27 mouse cellular contexts compared by ENCODE assay signal in the genomic region with DNA sequence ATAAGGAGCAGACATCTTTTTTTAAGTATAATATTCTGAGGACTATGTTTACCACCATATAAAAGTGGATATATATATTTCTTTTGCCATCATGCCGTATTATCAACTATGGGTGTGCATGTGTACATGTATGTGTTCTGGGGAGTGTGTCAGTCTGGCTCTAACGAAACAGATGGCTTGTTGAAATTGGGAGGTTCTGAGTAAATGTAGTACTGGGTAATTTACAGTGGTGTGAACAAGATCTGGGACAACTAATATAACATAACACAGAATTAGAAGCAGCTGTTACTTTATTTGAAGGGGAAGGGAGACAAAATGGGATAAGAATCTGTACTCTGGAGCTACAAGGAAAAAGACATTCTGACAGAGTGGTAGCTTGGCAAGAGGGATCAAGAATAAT.
DNase-seq lines count a peak whose midpoint lies in the region; ATAC-seq lines count a peak whose summit lies in the region.
"Had no signal": no experiment of that assay in that cellular context is flagged by ENCODE, and none has a peak within 500 bp of the region (broad histone marks: within the 10 kb centered on the region; RNA-seq: fewer than 3 reads in every experiment).

No protein-coding gene starts in this region.

- H3K4me2 ChIP-seq in forebrain, embryonic 13.5 days = no peak overlapping the region
- H3K4me2 ChIP-seq in forebrain, embryonic 15.5 days (replicated peaks) = no peak overlapping the region
- H3K4me2 ChIP-seq in forebrain, embryonic 11.5 days (ENCODE audit: low read depth, low read length, severe bottlenecking) = no peak overlapping the region
- H3K4me2 ChIP-seq in hindbrain, embryonic 16.5 days (ENCODE audit: low read length) = no peak overlapping the region
- H3K4me2 ChIP-seq: embryonic facial prominence, embryonic 13.5 days; embryonic facial prominence, embryonic 15.5 days had no signal

- peak; percentile 70; the same call in 1 of the 2 replicates for ATAC-seq in forebrain, embryonic 13.5 days
- ATAC-seq in forebrain, embryonic 15.5 days (replicated peaks) = peak; percentile 83
- ATAC-seq in forebrain, embryonic 11.5 days (replicated peaks; ENCODE audit: low FRiP score) = no peak
- peak; percentile 80 for ATAC-seq in frontal cortex, adult (ENCODE audit: low TSS enrichment)
- no peak for ATAC-seq in hindbrain, embryonic 16.5 days
- ATAC-seq: activated CD4-positive, CD25-positive, alpha-beta regulatory T cell, adult 4 months; CD4-positive, CD25-positive, alpha-beta regulatory T cell, adult 4 months; Patski had no signal

- no peaks in the 10 kb centered on the region for H3K36me3 ChIP-seq in forebrain, embryonic 13.5 days (ENCODE audit: poor library complexity, severe bottlenecking)
- no peaks in the 10 kb centered on the region for H3K36me3 ChIP-seq in forebrain, embryonic 10.5 days (replicated peaks)
- no peaks in the 10 kb centered on the region for H3K36me3 ChIP-seq in forebrain, embryonic 15.5 days
- no peaks in the 10 kb centered on the region for H3K36me3 ChIP-seq in forebrain, embryonic 11.5 days (ENCODE audit: control insufficient read depth, insufficient read depth, low read length)
- H3K36me3 ChIP-seq in hindbrain, embryonic 16.5 days (ENCODE audit: control insufficient read depth, insufficient read depth, low read length) = no peaks in the 10 kb centered on the region
- H3K36me3 ChIP-seq: embryonic facial prominence, embryonic 13.5 days; embryonic facial prominence, embryonic 15.5 days; G1E had no signal

- no peak overlapping the region for H3K9ac ChIP-seq in forebrain, embryonic 13.5 days
- H3K9ac ChIP-seq in forebrain, embryonic 15.5 days (replicated peaks) = no peak overlapping the region
- H3K9ac ChIP-seq in forebrain, embryonic 11.5 days (ENCODE audit: low read length) = no peak overlapping the region
- no peak overlapping the region for H3K9ac ChIP-seq in hindbrain, embryonic 16.5 days (ENCODE audit: low read depth, low read length)
- H3K9ac ChIP-seq: embryonic facial prominence, embryonic 13.5 days; embryonic facial prominence, embryonic 15.5 days had no signal

- WGBS in forebrain, embryonic 13.5 days = 75% methylated on average over 2 of the region's 2 CpGs
- WGBS in forebrain, embryonic 10.5 days = 93% methylated on average over 2 of the region's 2 CpGs
- 69% methylated on average over 2 of the region's 2 CpGs for WGBS in forebrain, embryonic 15.5 days
- 88% methylated on average over 2 of the region's 2 CpGs for WGBS in forebrain, embryonic 11.5 days
- 80% methylated on average over 2 of the region's 2 CpGs for WGBS in hindbrain, embryonic 16.5 days

- no peaks in the 10 kb centered on the region for H3K9me3 ChIP-seq in forebrain, embryonic 13.5 days (replicated peaks)
- H3K9me3 ChIP-seq in forebrain, embryonic 10.5 days = no peaks in the 10 kb centered on the region
- no peaks in the 10 kb centered on the region for H3K9me3 ChIP-seq in forebrain, embryonic 15.5 days
- H3K9me3 ChIP-seq in forebrain, embryonic 11.5 days (ENCODE audit: control insufficient read depth, low read length) = no peaks in the 10 kb centered on the region
- no peaks in the 10 kb centered on the region for H3K9me3 ChIP-seq in hindbrain, embryonic 16.5 days (ENCODE audit: control insufficient read depth, low read length)
- H3K9me3 ChIP-seq: embryonic facial prominence, embryonic 13.5 days; embryonic facial prominence, embryonic 15.5 days; G1E had no signal

- H3K4me3 ChIP-seq in forebrain, embryonic 13.5 days = no peak overlapping the region
- no peak overlapping the region for H3K4me3 ChIP-seq in forebrain, embryonic 10.5 days
- H3K4me3 ChIP-seq in forebrain, embryonic 15.5 days = no peak overlapping the region
- H3K4me3 ChIP-seq in forebrain, embryonic 11.5 days (ENCODE audit: low read depth, low read length) = no peak overlapping the region
- no peak overlapping the region for H3K4me3 ChIP-seq in hindbrain, embryonic 16.5 days (ENCODE audit: low read length)
- H3K4me3 ChIP-seq: embryonic facial prominence, embryonic 13.5 days; embryonic facial prominence, embryonic 15.5 days; erythroblast, embryonic 14.5 days; gastrocnemius, adult 2 months had no signal

- no peak overlapping the region for H3K27ac ChIP-seq in forebrain, embryonic 13.5 days
- no peak overlapping the region for H3K27ac ChIP-seq in forebrain, embryonic 10.5 days
- H3K27ac ChIP-seq in forebrain, embryonic 15.5 days (replicated peaks) = peak overlapping the region; percentile 58
- no peak overlapping the region for H3K27ac ChIP-seq in forebrain, embryonic 11.5 days (ENCODE audit: low read depth, low read length)
- H3K27ac ChIP-seq in hindbrain, embryonic 16.5 days (ENCODE audit: low read depth, low read length) = no peak overlapping the region
- H3K27ac ChIP-seq: embryonic facial prominence, embryonic 13.5 days; embryonic facial prominence, embryonic 15.5 days; gastrocnemius, adult 2 months had no signal

- no peak for DNase-seq in forebrain, embryonic 10.5 days (ENCODE audit: extremely low spot score, low spot score)
- no peak for DNase-seq in forebrain, embryonic 11.5 days (ENCODE audit: low spot score)
- no peak for DNase-seq in frontal cortex, postnatal 14 days (ENCODE audit: low spot score in 2 of 2)
- DNase-seq in telencephalon, adult 2 months (ENCODE audit: low read depth, low spot score) = peak; percentile 34
- DNase-seq: adrenal gland, adult 8-10 months; adrenal gland, postnatal 25 days; B cell, adult 2 months; cerebellum, adult 11 months; cerebellum, adult 18-20 months; cerebellum, adult 8-10 months; cerebellum, adult 9-11 months; cerebellum, postnatal 14 days; cerebellum, postnatal 36 days; embryo, embryonic 11 days; gastrocnemius, adult 2 months had no signal

- H3K27me3 ChIP-seq in forebrain, embryonic 13.5 days = no peaks in the 10 kb centered on the region
- H3K27me3 ChIP-seq in forebrain, embryonic 10.5 days (ENCODE audit: poor library complexity, severe bottlenecking) = no peaks in the 10 kb centered on the region
- no peaks in the 10 kb centered on the region for H3K27me3 ChIP-seq in forebrain, embryonic 15.5 days
- no peaks in the 10 kb centered on the region for H3K27me3 ChIP-seq in forebrain, embryonic 11.5 days (ENCODE audit: control insufficient read depth, insufficient read depth, low read length)
- H3K27me3 ChIP-seq in hindbrain, embryonic 16.5 days (replicated peaks; ENCODE audit: control insufficient read depth, insufficient read depth, low read length) = no peaks in the 10 kb centered on the region
- H3K27me3 ChIP-seq: CH12.LX; embryonic facial prominence, embryonic 13.5 days; embryonic facial prominence, embryonic 15.5 days; Patski had no signal

- H3K4me1 ChIP-seq in forebrain, embryonic 13.5 days = no peaks in the 10 kb centered on the region
- no peaks in the 10 kb centered on the region for H3K4me1 ChIP-seq in forebrain, embryonic 10.5 days
- H3K4me1 ChIP-seq in forebrain, embryonic 15.5 days = peaks cover 10% of the 10 kb centered on the region
- no peaks in the 10 kb centered on the region for H3K4me1 ChIP-seq in forebrain, embryonic 11.5 days (replicated peaks; ENCODE audit: control insufficient read depth, insufficient read depth, low read length)
- H3K4me1 ChIP-seq in hindbrain, embryonic 16.5 days (ENCODE audit: control insufficient read depth, insufficient read depth, low read depth, low read length) = no peaks in the 10 kb centered on the region
- H3K4me1 ChIP-seq: embryonic facial prominence, embryonic 13.5 days; embryonic facial prominence, embryonic 15.5 days had no signal

Comparison
In these comparisons a context has a peak if more than half of its experiments do, and no peak if none do; other contexts are left out.
1. ATAC-seq: peak in forebrain, embryonic 13.5 days (single experiment), forebrain, embryonic 15.5 days (single experiment) and frontal cortex, adult (single experiment); none in forebrain, embryonic 11.5 days (single experiment) and hindbrain, embryonic 16.5 days (single experiment).